Mouse (Mus musculus) myocyte (in vitro differentiated cells): ENCODE measurements around the gene Il6st.

ENCODE experiments used
- CEBPB ChIP-seq: IDR thresholded peaks from 2 replicates; pipeline ENCODE4 v1.6.1; 2011; ENCODE audit warnings: mild to moderate bottlenecking, moderate library complexity; ENCODE audit not compliant: poor library complexity, insufficient read depth, severe bottlenecking
- E2F4 ChIP-seq: IDR thresholded peaks from one replicate; pipeline ENCODE4 v1.6.1; 2011; ENCODE audit warnings: mild to moderate bottlenecking, control low read depth, moderate library complexity; ENCODE audit not compliant: insufficient read depth
- MAX ChIP-seq: IDR thresholded peaks from one replicate; pipeline ENCODE4 v1.6.1; 2011; ENCODE audit warnings: low read depth, mild to moderate bottlenecking, control low read depth
- MYOG ChIP-seq, 3 experiments: IDR thresholded peaks; one replicate each; pipeline ENCODE4 v1.6.1; 2011; ENCODE audit warnings: control low read depth in 2 of 3, low read depth in 2 of 3, mild to moderate bottlenecking in 2 of 3; ENCODE audit not compliant: insufficient read length in 2 of 3, control insufficient read depth in 1 of 3, insufficient read depth in 1 of 3
- POLR2A ChIP-seq: IDR thresholded peaks from one replicate; pipeline ENCODE4 v1.6.1; 2011; ENCODE audit warnings: low read depth, mild to moderate bottlenecking, control low read depth, moderate library complexity; ENCODE audit not compliant: insufficient read length
- POLR2AphosphoS2 ChIP-seq: IDR thresholded peaks from one replicate; pipeline ENCODE4 v1.6.1; 2011; ENCODE audit warnings: low read depth, control low read depth; ENCODE audit not compliant: insufficient read length
- REST ChIP-seq: IDR thresholded peaks from one replicate; pipeline ENCODE4 v1.6.1; 2011; ENCODE audit warnings: mild to moderate bottlenecking, control low read depth, moderate library complexity; ENCODE audit not compliant: insufficient read depth, insufficient read length
- TCF12 ChIP-seq: IDR thresholded peaks from one replicate; pipeline ENCODE4 v1.6.1; 2011; ENCODE audit warnings: mild to moderate bottlenecking, control low read depth; ENCODE audit not compliant: poor library complexity, insufficient read depth, severe bottlenecking
- TCF3 ChIP-seq: IDR thresholded peaks from one replicate; pipeline ENCODE4 v1.6.1; 2011; ENCODE audit warnings: low read depth, control low read depth; ENCODE audit not compliant: insufficient read length
- USF1 ChIP-seq: IDR thresholded peaks from one replicate; pipeline ENCODE4 v1.6.1; 2011; ENCODE audit warnings: low read depth, mild to moderate bottlenecking, control low read depth, moderate library complexity

DNA sequence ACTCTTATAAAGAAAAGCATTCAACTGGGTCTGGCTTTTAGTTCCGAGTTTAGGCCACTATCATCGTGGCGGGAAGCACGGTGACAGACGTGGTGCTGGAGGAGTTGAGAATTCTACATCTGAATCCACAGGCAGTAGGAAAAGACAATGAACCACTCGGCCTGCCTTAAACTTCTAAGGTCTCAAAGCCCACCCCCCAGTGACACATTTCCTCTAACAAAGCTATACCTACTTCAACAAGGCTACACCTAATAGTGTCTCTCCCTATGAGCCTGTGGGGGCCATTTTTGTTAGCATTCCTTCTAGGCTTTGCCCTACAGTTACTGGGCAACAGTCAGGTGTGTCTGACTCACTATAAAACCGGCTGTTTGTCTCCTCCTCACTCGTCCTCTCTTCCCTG is 23.2 kb upstream of the Il6st start:
- TF ChIP-seq REST (no peak), E2F4 (no peak), TCF3 (no peak), TCF12 (no peak), POLR2A (no peak), MAX (no peak), USF1 (no peak), CEBPB (no peak), MYOG (IDR thresholded peaks at IDR 0.05; ENCODE audit: control insufficient read depth in 1 of 3, insufficient read depth in 1 of 3, insufficient read length in 2 of 3, low read depth in 2 of 3) (no peak), POLR2AphosphoS2 (no peak)
